Mouse (Mus musculus): ENCODE measurements around the gene Phf21a. TPM values are rescaled to one million over a fixed set of nuclear protein-coding genes. Genes with fewer than 3 reads are reported as not detected.
A peak's percentile ranks its signal among the peaks of the same experiment; 100 is the strongest.

Phf21a gene
- polyA plus RNA-seq, 1 experiment, result 104 TPM

DNA sequence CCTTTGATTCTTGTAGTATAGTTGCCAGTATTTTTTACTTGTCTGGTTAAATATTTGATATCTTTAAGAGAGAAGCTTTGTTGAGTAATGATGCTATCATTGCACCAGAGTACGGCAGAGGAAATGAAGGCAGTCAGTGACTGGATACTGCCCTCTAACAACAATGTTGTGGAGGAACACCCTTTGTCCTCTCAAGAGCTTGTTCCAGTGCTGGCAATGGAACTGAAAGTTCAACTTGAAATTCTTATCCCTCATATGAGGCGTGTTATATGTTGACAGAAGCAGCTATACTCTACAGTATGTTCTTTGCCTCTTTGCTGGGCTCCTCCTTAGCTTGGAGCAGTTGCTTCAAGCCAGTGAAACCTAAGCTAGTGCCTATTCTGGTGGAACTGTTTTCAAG lies 147.4 kb downstream of the Phf21a start:
- TF ChIP-seq CTCF (IDR thresholded peaks at IDR 0.05; ENCODE audit: borderline replicate concordance, extremely low read depth, insufficient read depth, insufficient read length) (no peak), POLR2A (IDR thresholded peaks at IDR 0.05; ENCODE audit: borderline replicate concordance, extremely low read depth, insufficient read depth, insufficient read length, poor library complexity, severe bottlenecking) (no peak)
- DNase-seq (ENCODE audit: low read depth), result no peak

DNA sequence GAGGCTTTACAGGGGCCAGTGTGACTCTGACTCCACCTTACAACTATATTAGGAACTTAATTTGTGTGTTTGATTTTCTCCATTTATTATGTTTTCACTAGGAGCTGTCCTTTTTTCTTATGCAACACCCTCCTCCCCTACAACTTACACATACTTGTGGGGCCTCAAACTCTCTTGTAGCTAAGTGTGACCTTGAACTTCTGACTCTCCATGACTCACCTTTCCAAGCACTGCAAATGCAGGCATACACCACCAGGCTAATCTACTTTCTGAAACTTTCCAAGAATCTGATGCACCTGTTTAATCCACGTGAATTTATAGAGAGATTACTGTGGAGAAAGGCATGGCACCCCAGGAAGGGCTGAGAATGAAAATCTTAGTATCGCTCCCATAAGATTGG lies 147.9 kb downstream of the Phf21a start:
- no peak for TF ChIP-seq CTCF (IDR thresholded peaks at IDR 0.05; ENCODE audit: borderline replicate concordance, extremely low read depth, insufficient read depth, insufficient read length)
- TF ChIP-seq POLR2A (IDR thresholded peaks at IDR 0.05; ENCODE audit: borderline replicate concordance, extremely low read depth, insufficient read depth, insufficient read length, poor library complexity, severe bottlenecking), result no peak
- no peak for DNase-seq (ENCODE audit: low read depth)

DNA sequence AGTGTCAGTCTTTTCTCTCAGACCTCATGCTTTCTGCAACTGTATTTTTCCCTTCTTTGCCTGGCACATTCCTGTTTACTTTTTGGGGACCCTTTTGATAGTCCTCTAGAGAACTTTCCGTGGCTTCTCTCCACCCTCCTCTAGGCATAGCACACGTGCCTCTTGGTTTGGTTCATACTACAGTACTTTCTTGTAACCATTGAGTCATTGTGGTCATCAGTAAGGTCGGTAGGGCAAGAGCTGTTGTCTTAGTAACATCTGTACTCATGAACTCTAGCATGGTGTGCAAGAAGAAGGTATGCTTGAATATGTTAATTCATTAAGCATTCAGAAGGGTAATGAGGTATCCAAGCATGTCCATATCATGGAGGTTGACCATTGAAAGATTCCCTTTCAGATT lies 148.4 kb downstream of the Phf21a start:
- no peak for DNase-seq (ENCODE audit: low read depth)
- TF ChIP-seq CTCF (IDR thresholded peaks at IDR 0.05; ENCODE audit: borderline replicate concordance, extremely low read depth, insufficient read depth, insufficient read length) (no peak), POLR2A (IDR thresholded peaks at IDR 0.05; ENCODE audit: borderline replicate concordance, extremely low read depth, insufficient read depth, insufficient read length, poor library complexity, severe bottlenecking) (no peak)

DNA sequence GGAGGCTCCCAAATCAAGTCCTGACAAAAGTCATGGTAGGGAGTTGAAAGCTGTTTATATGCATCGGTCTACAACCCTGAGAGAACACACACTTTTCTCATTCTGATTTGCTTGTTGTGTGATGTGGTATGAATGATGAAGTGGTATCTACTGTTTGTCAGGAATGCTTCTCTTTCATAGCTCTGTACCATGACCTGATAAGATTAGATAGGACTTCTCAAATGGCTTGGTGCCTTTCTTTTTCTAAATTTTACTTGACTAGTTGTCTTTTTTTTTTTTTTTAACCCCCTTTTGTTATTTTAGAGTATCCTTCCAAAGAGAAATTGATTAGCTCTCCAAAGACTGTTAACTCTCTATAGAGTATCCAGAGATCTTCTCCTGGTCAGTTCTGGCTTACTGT lies 153.2 kb downstream of the Phf21a start:
- no peak for DNase-seq (ENCODE audit: low read depth)
- TF ChIP-seq CTCF (IDR thresholded peaks at IDR 0.05; ENCODE audit: borderline replicate concordance, extremely low read depth, insufficient read depth, insufficient read length) (no peak), POLR2A (IDR thresholded peaks at IDR 0.05; ENCODE audit: borderline replicate concordance, extremely low read depth, insufficient read depth, insufficient read length, poor library complexity, severe bottlenecking) (no peak)

DNA sequence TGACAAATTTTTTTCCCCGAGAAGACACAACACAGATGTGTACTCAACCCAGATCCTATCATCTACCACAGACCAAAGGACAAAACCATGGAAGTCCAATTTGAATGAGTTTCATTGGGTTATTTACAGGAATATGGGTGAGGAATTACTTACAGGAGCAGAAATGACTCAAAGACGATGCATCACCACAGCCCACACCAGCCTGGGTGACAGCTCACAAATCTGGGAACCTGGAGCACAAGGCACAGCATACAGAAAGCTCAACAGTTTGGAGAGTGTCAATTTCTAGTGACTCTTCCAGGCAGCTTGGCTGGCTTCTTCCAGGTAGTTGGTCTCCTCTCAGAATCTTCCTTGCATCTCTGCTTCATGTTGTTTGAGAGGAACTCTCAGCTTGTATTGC lies 154.8 kb downstream of the Phf21a start:
- DNase-seq (ENCODE audit: low read depth), result no peak
- TF ChIP-seq POLR2A (IDR thresholded peaks at IDR 0.05; ENCODE audit: borderline replicate concordance, extremely low read depth, insufficient read depth, insufficient read length, poor library complexity, severe bottlenecking) (no peak), CTCF (IDR thresholded peaks at IDR 0.05; ENCODE audit: borderline replicate concordance, extremely low read depth, insufficient read depth, insufficient read length) (no peak)

DNA sequence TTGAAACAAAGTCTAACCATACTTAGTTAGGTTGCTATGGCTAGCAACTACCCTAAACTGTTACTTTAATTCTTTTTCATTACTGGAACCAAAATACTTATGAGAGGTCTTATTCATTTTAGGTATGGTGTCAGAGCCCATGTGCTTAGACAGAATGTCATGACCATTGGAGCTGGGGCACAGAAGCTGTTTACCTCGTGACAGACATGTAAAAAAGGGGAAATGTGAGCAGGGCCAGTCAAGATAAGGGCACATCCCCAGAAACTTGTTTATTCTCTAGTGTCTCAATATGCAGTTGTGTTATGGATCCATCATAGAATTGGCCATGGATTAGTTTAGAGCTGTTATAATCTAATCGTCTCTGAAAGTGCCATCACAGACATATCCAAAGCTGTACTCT lies 157.6 kb downstream of the Phf21a start:
- no peak for DNase-seq (ENCODE audit: low read depth)
- no peak for TF ChIP-seq CTCF (IDR thresholded peaks at IDR 0.05; ENCODE audit: borderline replicate concordance, extremely low read depth, insufficient read depth, insufficient read length)
- TF ChIP-seq POLR2A (IDR thresholded peaks at IDR 0.05; ENCODE audit: borderline replicate concordance, extremely low read depth, insufficient read depth, insufficient read length, poor library complexity, severe bottlenecking), result no peak

DNA sequence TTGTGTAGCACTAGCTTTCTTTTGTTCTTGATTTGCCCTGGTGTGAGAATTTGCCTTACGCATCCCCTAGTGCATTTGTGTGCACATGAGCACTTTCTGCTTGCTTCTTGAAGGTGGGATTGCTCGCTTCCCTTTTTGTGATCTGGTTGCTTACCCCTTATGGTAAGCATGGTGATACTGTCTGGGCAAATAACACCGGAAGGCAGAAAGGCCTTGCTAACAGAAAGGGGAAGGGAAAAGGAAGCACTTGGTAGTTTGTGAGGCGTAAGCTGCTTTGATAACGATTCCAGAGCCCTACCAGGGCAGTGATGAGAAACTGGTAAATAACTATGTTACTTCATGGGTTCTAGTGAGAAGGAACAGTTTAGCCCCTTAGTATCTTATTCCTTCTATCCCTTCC lies 160.9 kb downstream of the Phf21a start:
- DNase-seq (ENCODE audit: low read depth), result no peak
- TF ChIP-seq POLR2A (IDR thresholded peaks at IDR 0.05; ENCODE audit: borderline replicate concordance, extremely low read depth, insufficient read depth, insufficient read length, poor library complexity, severe bottlenecking) (no peak), CTCF (IDR thresholded peaks at IDR 0.05; ENCODE audit: borderline replicate concordance, extremely low read depth, insufficient read depth, insufficient read length) (no peak)

DNA sequence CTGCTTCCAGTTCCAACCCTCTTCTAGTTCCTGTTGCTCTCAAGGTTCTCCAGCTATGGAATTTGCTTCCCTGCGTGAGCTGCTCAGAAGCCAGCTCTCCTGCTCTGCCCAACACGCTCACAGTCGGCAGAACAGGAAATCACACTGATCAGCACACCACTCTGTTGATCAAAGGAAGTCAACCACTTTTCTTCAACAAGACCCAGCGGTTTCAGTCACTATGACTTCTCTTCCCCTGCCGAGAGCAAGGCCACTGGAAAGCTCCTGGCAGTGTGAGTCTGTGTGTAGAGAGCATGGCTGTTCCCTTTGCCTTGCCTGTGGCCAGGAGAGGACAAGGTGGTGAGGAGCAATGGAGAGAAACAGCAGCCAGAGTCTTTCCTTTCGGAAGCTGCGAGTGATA lies 163.2 kb downstream of the Phf21a start:
- DNase-seq (ENCODE audit: low read depth), result no peak

DNA sequence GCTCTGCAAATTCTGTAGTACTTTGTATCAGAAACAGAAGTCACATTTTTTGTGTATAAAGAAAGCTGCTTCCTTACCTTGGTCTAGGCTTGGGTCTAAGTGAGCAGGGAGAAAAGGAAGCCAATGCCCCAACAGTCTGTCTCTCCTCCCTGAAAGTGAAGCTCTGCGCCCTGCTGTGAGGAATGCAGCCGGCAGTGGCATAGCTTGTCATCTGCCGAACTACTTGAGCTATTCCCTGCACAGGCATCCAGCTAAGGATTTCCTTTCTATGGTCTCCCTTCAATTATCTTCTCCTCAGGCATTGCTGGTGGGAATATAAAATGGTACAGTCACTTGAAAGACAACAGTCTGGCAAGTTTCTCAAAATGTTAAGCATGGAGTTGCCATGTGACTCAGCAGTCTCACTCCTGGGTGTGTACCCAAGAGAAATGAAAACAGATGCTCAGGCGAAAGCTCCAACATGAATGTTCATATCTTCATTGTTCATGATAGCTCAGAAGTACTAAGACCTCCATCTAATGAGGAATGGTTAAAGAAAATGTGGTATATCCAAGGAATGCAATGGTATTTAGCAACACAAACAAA lies 164.5 kb downstream of the Phf21a start:
- DNase-seq (ENCODE audit: low read depth), result peak; percentile 19

More for the DNA sequence above, 163.2 kb downstream of the Phf21a start:
- TF ChIP-seq POLR2A (IDR thresholded peaks at IDR 0.05; ENCODE audit: borderline replicate concordance, extremely low read depth, insufficient read depth, insufficient read length, poor library complexity, severe bottlenecking) (no peak), CTCF (IDR thresholded peaks at IDR 0.05; ENCODE audit: borderline replicate concordance, extremely low read depth, insufficient read depth, insufficient read length) (no peak)

DNA sequence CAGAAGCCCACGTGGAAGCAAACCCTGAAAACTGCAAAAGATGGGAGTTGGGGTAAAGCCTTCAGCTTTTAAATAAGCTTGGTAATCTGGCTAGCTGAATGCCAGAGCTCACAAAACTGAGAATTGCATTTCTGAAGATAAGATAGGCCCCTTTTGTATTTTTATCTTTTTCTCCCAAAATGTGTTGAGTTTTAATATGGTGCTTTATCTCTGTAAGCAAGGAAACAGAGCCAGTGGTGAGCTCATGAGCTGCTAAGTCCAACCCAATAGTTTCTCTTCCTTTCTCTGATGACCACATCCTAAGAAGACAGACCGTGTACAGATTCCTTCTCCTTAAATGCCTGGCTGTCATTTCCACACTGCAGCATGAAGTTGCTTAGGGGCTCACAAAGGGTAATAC lies 167.0 kb downstream of the Phf21a start:
- TF ChIP-seq POLR2A (IDR thresholded peaks at IDR 0.05; ENCODE audit: borderline replicate concordance, extremely low read depth, insufficient read depth, insufficient read length, poor library complexity, severe bottlenecking), result no peak
- no peak for TF ChIP-seq CTCF (IDR thresholded peaks at IDR 0.05; ENCODE audit: borderline replicate concordance, extremely low read depth, insufficient read depth, insufficient read length)
- DNase-seq (ENCODE audit: low read depth), result no peak

More for the DNA sequence above, 164.5 kb downstream of the Phf21a start:
- TF ChIP-seq CTCF (IDR thresholded peaks at IDR 0.05; ENCODE audit: borderline replicate concordance, extremely low read depth, insufficient read depth, insufficient read length), result no peak
- no peak for TF ChIP-seq POLR2A (IDR thresholded peaks at IDR 0.05; ENCODE audit: borderline replicate concordance, extremely low read depth, insufficient read depth, insufficient read length, poor library complexity, severe bottlenecking)

DNA sequence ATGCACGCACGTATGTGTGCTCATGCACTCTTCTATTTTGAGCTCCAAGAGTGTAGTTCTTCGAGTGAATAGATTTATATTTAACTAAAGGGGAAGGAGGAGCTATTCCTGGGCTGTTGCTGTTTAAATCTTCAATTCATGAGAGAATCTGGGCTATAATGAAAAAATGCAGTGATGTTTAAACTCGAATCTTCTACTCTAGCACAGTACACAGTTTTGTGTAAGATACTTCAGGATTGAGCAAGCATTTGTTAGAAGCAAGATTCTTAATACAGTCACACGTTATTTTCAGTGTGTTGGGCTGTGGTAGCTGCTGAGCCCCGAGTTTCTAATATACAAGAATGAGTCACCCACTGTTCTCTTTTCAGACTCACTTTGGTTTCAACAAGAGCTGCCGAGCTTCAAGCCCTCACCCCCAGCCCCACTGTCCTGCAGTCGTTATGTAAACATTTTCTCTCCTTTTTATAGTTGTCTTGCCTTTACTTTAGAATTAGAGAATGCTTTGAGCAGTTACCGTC lies 173.2 kb downstream of the Phf21a start:
- no peak for DNase-seq (ENCODE audit: low read depth)
- TF ChIP-seq POLR2A (IDR thresholded peaks at IDR 0.05; ENCODE audit: borderline replicate concordance, extremely low read depth, insufficient read depth, insufficient read length, poor library complexity, severe bottlenecking) (no peak), CTCF (IDR thresholded peaks at IDR 0.05; ENCODE audit: borderline replicate concordance, extremely low read depth, insufficient read depth, insufficient read length) (no peak)

DNA sequence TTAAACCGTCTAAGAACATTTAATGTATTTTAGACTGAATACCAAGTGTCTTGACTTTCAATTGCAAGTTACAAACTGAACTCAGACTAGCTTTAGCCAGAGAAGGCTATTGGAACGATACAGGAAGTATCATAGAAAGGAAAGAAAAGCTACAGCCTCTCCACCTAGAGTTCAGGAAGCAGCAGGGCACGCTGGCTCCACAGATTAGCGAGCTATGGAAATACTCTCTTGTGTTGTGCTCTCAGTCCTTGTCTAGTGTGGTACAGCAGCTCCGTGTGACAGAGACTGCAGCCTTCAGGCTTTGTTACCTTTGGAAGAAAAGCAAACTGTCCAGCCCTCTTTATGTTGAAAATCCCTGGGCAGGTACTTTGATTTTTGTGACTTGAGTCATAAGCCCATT lies 176.3 kb downstream of the Phf21a start:
- DNase-seq (ENCODE audit: low read depth), result no peak
- TF ChIP-seq POLR2A (IDR thresholded peaks at IDR 0.05; ENCODE audit: borderline replicate concordance, extremely low read depth, insufficient read depth, insufficient read length, poor library complexity, severe bottlenecking), result no peak
- TF ChIP-seq CTCF (IDR thresholded peaks at IDR 0.05; ENCODE audit: borderline replicate concordance, extremely low read depth, insufficient read depth, insufficient read length), result no peak
